Mouse (Mus musculus): ENCODE measurements around the gene Ankrd33. TPM values are rescaled to one million over a fixed set of nuclear protein-coding genes. Genes with fewer than 3 reads are reported as not detected.
"Not testable (repeated sequence)": the region's sequence is repeated elsewhere in the genome, so short reads cannot be mapped to it uniquely, and the experiment has no call there.

Ankrd33 gene
- polyA plus RNA-seq, 1 experiment from 2014 or later: not detected

GRCm38 (mm10) chr15:101105496-101105994 lies 10.0 kb upstream of the Ankrd33 start:
- no peak overlapping the region for H3K27ac ChIP-seq (replicated peaks)
- no peaks in the 10 kb centered on the region for H3K9me3 ChIP-seq
- H3K4me3 ChIP-seq: no peak overlapping the region
- no peaks in the 10 kb centered on the region for H3K36me3 ChIP-seq
- H3K4me2 ChIP-seq: peak overlapping the region; percentile 40
- no peak for ATAC-seq (ENCODE audit: extremely low read depth, insufficient number of reproducible peaks, low FRiP score, low TSS enrichment)
- H3K4me1 ChIP-seq: peaks cover 7% of the 10 kb centered on the region
- WGBS: 17% methylated on average over 12 of the region's 12 CpGs
- peaks cover 12% of the 10 kb centered on the region for H3K27me3 ChIP-seq (replicated peaks)
- H3K9ac ChIP-seq: no peak overlapping the region

GRCm38 (mm10) chr15:101106011-101106410 lies 9.5 kb upstream of the Ankrd33 start:
- Histone ChIP-seq H3K4me3 (no peak overlapping the region), H3K27ac (replicated peaks) (no peak overlapping the region), H3K9me3 (no peaks in the 10 kb centered on the region), H3K36me3 (no peaks in the 10 kb centered on the region), H3K27me3 (replicated peaks) (peaks cover 11% of the 10 kb centered on the region), H3K9ac (no peak overlapping the region), H3K4me2 (no peak overlapping the region), H3K4me1 (peaks cover 7% of the 10 kb centered on the region)
- 78% methylated on average over 10 of the region's 10 CpGs for WGBS
- no peak for ATAC-seq (ENCODE audit: extremely low read depth, insufficient number of reproducible peaks, low FRiP score, low TSS enrichment)

- H3K27me3 ChIP-seq (replicated peaks): peaks cover 14% of the 10 kb centered on the region
- H3K4me2 ChIP-seq: no peak overlapping the region
- no peak for ATAC-seq (ENCODE audit: extremely low read depth, insufficient number of reproducible peaks, low FRiP score, low TSS enrichment)
- H3K36me3 ChIP-seq: no peaks in the 10 kb centered on the region
- no peak overlapping the region for H3K4me3 ChIP-seq
- 65% methylated on average over 5 of the region's 5 CpGs for WGBS
- H3K9ac ChIP-seq: no peak overlapping the region
- peaks cover 7% of the 10 kb centered on the region for H3K4me1 ChIP-seq
- H3K9me3 ChIP-seq: no peaks in the 10 kb centered on the region
- no peak overlapping the region for H3K27ac ChIP-seq (replicated peaks)
These were observed 7.5 kb upstream of the Ankrd33 start for GRCm38 (mm10) chr15:101107906-101108671.

- no peak overlapping the region for H3K4me3 ChIP-seq
- no peak overlapping the region for H3K9ac ChIP-seq
- ATAC-seq (ENCODE audit: extremely low read depth, insufficient number of reproducible peaks, low FRiP score, low TSS enrichment): no peak
- H3K36me3 ChIP-seq: no peaks in the 10 kb centered on the region
- H3K4me2 ChIP-seq: no peak overlapping the region
- 0 out of 2 replicates have a peak, but pooled peaks cover 2% of the 10 kb centered on the region for H3K4me1 ChIP-seq
- H3K9me3 ChIP-seq: peaks cover 4% of the 10 kb centered on the region
- H3K27me3 ChIP-seq (replicated peaks): peaks cover 14% of the 10 kb centered on the region
- peak overlapping the region; percentile 50 for H3K27ac ChIP-seq (replicated peaks)
- 60% methylated on average over 8 of the region's 8 CpGs for WGBS
These were observed 2.4 kb upstream of the Ankrd33 start for GRCm38 (mm10) chr15:101113176-101113575.

GRCm38 (mm10) chr15:101113778-101114177 lies 1.8 kb upstream of the Ankrd33 start:
- H3K36me3 ChIP-seq; H3K9me3 ChIP-seq; H3K9ac ChIP-seq; ATAC-seq (ENCODE audit: extremely low read depth, insufficient number of reproducible peaks, low FRiP score, low TSS enrichment); H3K4me2 ChIP-seq; H3K4me3 ChIP-seq; H3K4me1 ChIP-seq; H3K27ac ChIP-seq (replicated peaks): not testable (repeated sequence)
- H3K27me3 ChIP-seq (replicated peaks): peaks cover 14% of the 10 kb centered on the region
- WGBS: 83% methylated on average over 2 of the region's 2 CpGs

GRCm38 (mm10) chr15:101118399-101119125 lies 3.0 kb downstream of the Ankrd33 start:
- H3K4me3 ChIP-seq: no peak overlapping the region
- no peak for ATAC-seq (ENCODE audit: extremely low read depth, insufficient number of reproducible peaks, low FRiP score, low TSS enrichment)
- no peaks in the 10 kb centered on the region for H3K27me3 ChIP-seq (replicated peaks)
- no peaks in the 10 kb centered on the region for H3K36me3 ChIP-seq
- no peak overlapping the region for H3K4me2 ChIP-seq
- H3K4me1 ChIP-seq: peaks cover 7% of the 10 kb centered on the region; the same call in 1 of the 2 replicates
- no peak overlapping the region for H3K9ac ChIP-seq
- H3K9me3 ChIP-seq: peaks cover 4% of the 10 kb centered on the region
- WGBS: 55% methylated on average over 14 of the region's 14 CpGs
- no peak overlapping the region for H3K27ac ChIP-seq (replicated peaks)

GRCm38 (mm10) chr15:101121411-101122289 lies 6.1 kb downstream of the Ankrd33 start:
- H3K27ac ChIP-seq (replicated peaks): no peak overlapping the region
- no peak overlapping the region for H3K4me2 ChIP-seq
- peaks cover 13% of the 10 kb centered on the region; the same call in 1 of the 2 replicates for H3K27me3 ChIP-seq (replicated peaks)
- WGBS: 68% methylated on average over 9 of the region's 9 CpGs
- no peaks in the 10 kb centered on the region for H3K36me3 ChIP-seq
- H3K9ac ChIP-seq: no peak overlapping the region
- H3K4me1 ChIP-seq: peaks cover 11% of the 10 kb centered on the region; the same call in 1 of the 2 replicates
- no peak overlapping the region for H3K4me3 ChIP-seq
- peaks cover 3% of the 10 kb centered on the region; the same call in 1 of the 2 replicates for H3K9me3 ChIP-seq
- ATAC-seq (ENCODE audit: extremely low read depth, insufficient number of reproducible peaks, low FRiP score, low TSS enrichment): no peak

GRCm38 (mm10) chr15:101122290-101122589 lies 6.7 kb downstream of the Ankrd33 start:
- Histone ChIP-seq H3K27ac (replicated peaks) (no peak overlapping the region), H3K9me3 (peaks cover 3% of the 10 kb centered on the region; the same call in 1 of the 2 replicates), H3K36me3 (no peaks in the 10 kb centered on the region), H3K27me3 (replicated peaks) (peaks cover 19% of the 10 kb centered on the region), H3K9ac (no peak overlapping the region), H3K4me1 (peaks cover 14% of the 10 kb centered on the region; the same call in 1 of the 2 replicates), H3K4me2 (no peak overlapping the region), H3K4me3 (no peak overlapping the region)
- 28% methylated on average over 2 of the region's 2 CpGs for WGBS
- no peak for ATAC-seq (ENCODE audit: extremely low read depth, insufficient number of reproducible peaks, low FRiP score, low TSS enrichment)

GRCm38 (mm10) chr15:101123202-101123601 lies 7.6 kb downstream of the Ankrd33 start:
- ATAC-seq (ENCODE audit: extremely low read depth, insufficient number of reproducible peaks, low FRiP score, low TSS enrichment): no peak
- WGBS: 52% methylated on average over 4 of the region's 4 CpGs
- H3K27me3 ChIP-seq (replicated peaks): peaks cover 28% of the 10 kb centered on the region
- peaks cover 3% of the 10 kb centered on the region; the same call in 1 of the 2 replicates for H3K9me3 ChIP-seq
- H3K9ac ChIP-seq: no peak overlapping the region
- no peak overlapping the region for H3K4me3 ChIP-seq
- H3K27ac ChIP-seq (replicated peaks): peak overlapping the region; percentile 59
- H3K4me1 ChIP-seq: peaks cover 20% of the 10 kb centered on the region; the same call in 1 of the 2 replicates
- no peak overlapping the region for H3K4me2 ChIP-seq
- no peaks in the 10 kb centered on the region for H3K36me3 ChIP-seq

GRCm38 (mm10) chr15:101125561-101125960 lies 10.0 kb downstream of the Ankrd33 start:
- no peak overlapping the region for H3K4me2 ChIP-seq
- peaks cover 3% of the 10 kb centered on the region; the same call in 1 of the 2 replicates for H3K9me3 ChIP-seq
- H3K27me3 ChIP-seq (replicated peaks): peaks cover 49% of the 10 kb centered on the region
- H3K9ac ChIP-seq: no peak overlapping the region
- H3K27ac ChIP-seq (replicated peaks): no peak overlapping the region
- ATAC-seq (ENCODE audit: extremely low read depth, insufficient number of reproducible peaks, low FRiP score, low TSS enrichment): no peak
- 71% methylated on average over 6 of the region's 6 CpGs for WGBS
- H3K4me1 ChIP-seq: peaks cover 38% of the 10 kb centered on the region
- no peaks in the 10 kb centered on the region for H3K36me3 ChIP-seq
- H3K4me3 ChIP-seq: no peak overlapping the region
